Mouse (Mus musculus): Measurements from ENCODE around the gene Bcar3.

Bcar3 gene

GRCm38 (mm10) chr3:122566549-122566948 lies 272.6 kb downstream of the Bcar3 start:
- DNase-seq (ENCODE audit: low read depth, low spot score), result no peak

- DNase-seq (ENCODE audit: low read depth, low spot score), result peak; percentile 6
These were observed 279.7 kb downstream of the Bcar3 start for GRCm38 (mm10) chr3:122573426-122574286.

GRCm38 (mm10) chr3:122574921-122575320 lies 281.0 kb downstream of the Bcar3 start:
- no peak for DNase-seq (ENCODE audit: low read depth, low spot score)

GRCm38 (mm10) chr3:122577360-122577759 lies 283.4 kb downstream of the Bcar3 start:
- DNase-seq (ENCODE audit: low read depth, low spot score), result no peak

All from brain, embryonic 18.5 days (tissue).